Mouse (Mus musculus) heart, embryonic 11.5 days (tissue): Measurements from ENCODE around the gene Tuba4a. TPM values are rescaled to one million over a fixed set of nuclear protein-coding genes. Genes with fewer than 3 reads are reported as not detected.

Source experiments
- ATAC-seq: fragments of 200-750 bp; cut with Nextera tagmentation; replicated peaks from 2 replicates; pipeline ENCODE4 v1.8.0; 2017; ENCODE audit warnings: moderate library complexity; ENCODE audit not compliant: insufficient number of reproducible peaks, low FRiP score, low TSS enrichment
- H3K27ac ChIP-seq: fragments of 300-500 bp; sonication (generic); 2 replicates; pipeline ENCODE4 v1.5.1; 2014; ENCODE audit warnings: mild to moderate bottlenecking, low read depth, low read length
- H3K27me3 ChIP-seq: fragments of 300-500 bp; sonication (generic); 2 replicates; pipeline ENCODE4 v1.6.1; 2014; ENCODE audit warnings: mild to moderate bottlenecking, low read length, mixed read lengths; ENCODE audit not compliant: control insufficient read depth, insufficient read depth
- H3K36me3 ChIP-seq: fragments of 300-500 bp; sonication (generic); 2 replicates; pipeline ENCODE4 v1.6.1; 2014; ENCODE audit warnings: mild to moderate bottlenecking, low read length, moderate library complexity, mixed read lengths; ENCODE audit not compliant: control insufficient read depth, insufficient read depth
- H3K4me1 ChIP-seq: fragments of 300-500 bp; sonication (generic); 2 replicates; pipeline ENCODE4 v1.6.1; 2014; ENCODE audit warnings: low read length; ENCODE audit not compliant: control insufficient read depth, insufficient read depth
- H3K4me2 ChIP-seq: fragments of 300-500 bp; sonication (generic); 2 replicates; pipeline ENCODE4 v1.6.1; 2014; ENCODE audit warnings: mild to moderate bottlenecking, moderate library complexity
- H3K4me3 ChIP-seq: fragments of 300-500 bp; sonication (generic); 2 replicates; pipeline ENCODE4 v1.5.1; 2014; ENCODE audit warnings: low read depth, low read length
- H3K9ac ChIP-seq: fragments of 300-500 bp; sonication (generic); 2 replicates; pipeline ENCODE4 v1.6.1; 2014; ENCODE audit warnings: mild to moderate bottlenecking, low read depth, low read length, moderate library complexity
- H3K9me3 ChIP-seq: fragments of 300-500 bp; sonication (generic); replicated peaks from 2 replicates; pipeline ENCODE4 v1.6.1; 2016; ENCODE audit warnings: low read length; ENCODE audit not compliant: control insufficient read depth
- WGBS: fragments of 180-500 bp; shearing (Covaris S2); extraction: QIAGEN DNeasy Blood & Tissue Kit; methylation state at CpG from one replicate; pipeline ENCODE4 v1.1.7; 2014; ENCODE audit not compliant: insufficient replicate concordance; 5-methylcytosine and 5-hydroxymethylcytosine counted together
- polyA plus RNA-seq: library from polyadenylated mRNA; unstranded; fragments of >200 nt; fragmentation: Nextera tagmentation; extraction: Ambion mirVana; gene quantifications from 2 replicates; pipeline ENCODE4 v1.2.1, GENCODE M21; 2014

The Tuba4a gene
- polyA plus RNA-seq, 1 experiment from 2014 or later: 39.8 TPM

DNA sequence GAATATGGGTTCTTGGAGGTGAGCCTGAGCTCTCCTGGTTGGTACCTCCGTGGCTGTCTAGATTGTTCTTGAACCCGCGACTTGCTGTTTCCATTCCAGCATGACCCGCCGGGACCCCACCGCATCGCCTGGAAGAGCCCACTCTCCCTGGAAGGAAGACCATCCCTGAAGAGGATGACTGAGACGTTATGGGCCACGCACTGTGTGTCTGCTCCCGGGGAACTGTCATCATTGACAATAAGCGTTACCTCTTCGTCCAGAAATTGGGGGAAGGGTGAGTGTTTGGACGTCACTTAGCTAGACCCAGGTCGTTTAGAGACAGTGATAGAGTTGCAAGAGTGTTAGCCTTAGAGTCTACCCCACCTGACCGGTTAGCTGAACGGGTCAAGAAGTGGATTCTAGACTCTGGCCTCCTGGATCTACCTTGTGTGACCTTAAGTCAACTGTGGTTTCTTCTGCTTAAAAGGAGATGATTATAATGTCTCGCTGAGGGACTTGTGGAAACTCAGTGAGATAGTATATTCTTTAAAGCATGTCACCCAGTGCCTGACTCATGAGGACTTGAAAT lies 8.4 kb downstream of the Tuba4a start:
- peaks cover 9% of the 10 kb centered on the region for H3K36me3 ChIP-seq
- no peaks in the 10 kb centered on the region for H3K9me3 ChIP-seq
- H3K4me3 ChIP-seq: peak overlapping the region; percentile 99
- H3K4me2 ChIP-seq: peak overlapping the region; percentile 97
- H3K27me3 ChIP-seq: peaks cover 15% of the 10 kb centered on the region
- ATAC-seq: no peak
- peak overlapping the region; percentile 29; the same call in 1 of the 2 replicates for H3K27ac ChIP-seq
- H3K9ac ChIP-seq: peak overlapping the region; percentile 95
- peaks cover 22% of the 10 kb centered on the region for H3K4me1 ChIP-seq
- WGBS: 11% methylated on average over 17 of the region's 17 CpGs

GRCm38 (mm10) chr1:75210136-75211087 lies 9.3 kb downstream of the Tuba4a start, which contains the start of the genes Glb1l and Stk16:
Gene Glb1l (minus strand): TSS chr1:75210813.
Gene Stk16 (plus strand): TSS chr1:75210838.
- peak; percentile 92 for ATAC-seq
- peak within 1 kb of the TSS; percentile 99 for H3K4me3 ChIP-seq
- 5% methylated on average over 42 of the region's 42 CpGs for WGBS
- H3K36me3 ChIP-seq: peaks cover 5% of the 10 kb centered on the region
- peak within 1 kb of the TSS; percentile 95 for H3K9ac ChIP-seq
- peak within 1 kb of the TSS; percentile 29; the same call in 1 of the 2 replicates for H3K27ac ChIP-seq
- no peaks in the 10 kb centered on the region for H3K9me3 ChIP-seq
- H3K4me1 ChIP-seq: peaks cover 22% of the 10 kb centered on the region
- peak within 1 kb of the TSS; percentile 97 for H3K4me2 ChIP-seq
- peaks cover 11% of the 10 kb centered on the region for H3K27me3 ChIP-seq

- Histone ChIP-seq H3K36me3 (peaks cover 5% of the 10 kb centered on the region), H3K4me2 (peak overlapping the region; percentile 97), H3K9me3 (no peaks in the 10 kb centered on the region), H3K27ac (no peak overlapping the region), H3K27me3 (peaks cover 11% of the 10 kb centered on the region), H3K4me1 (peaks cover 22% of the 10 kb centered on the region), H3K9ac (peak overlapping the region; percentile 70), H3K4me3 (peak overlapping the region; percentile 44)
- no peak for ATAC-seq
- 12% methylated on average over 34 of the region's 34 CpGs for WGBS
Measured at GRCm38 (mm10) chr1:75208967-75209678, 10.5 kb downstream of the Tuba4a start.

GRCm38 (mm10) chr1:75201236-75201635 lies 18.4 kb downstream of the Tuba4a start:
- H3K9me3 ChIP-seq: no peaks in the 10 kb centered on the region
- H3K4me3 ChIP-seq: no peak overlapping the region
- peaks cover 26% of the 10 kb centered on the region for H3K36me3 ChIP-seq
- no peak overlapping the region for H3K4me2 ChIP-seq
- H3K27ac ChIP-seq: no peak overlapping the region
- no peak for ATAC-seq
- H3K9ac ChIP-seq: no peak overlapping the region
- no peaks in the 10 kb centered on the region for H3K27me3 ChIP-seq
- 84% methylated on average over 1 of the region's 1 CpGs for WGBS
- H3K4me1 ChIP-seq: no peaks in the 10 kb centered on the region

GRCm38 (mm10) chr1:75192452-75192851 lies 27.2 kb downstream of the Tuba4a start:
- peak overlapping the region; percentile 90 for H3K27ac ChIP-seq
- no peaks in the 10 kb centered on the region for H3K9me3 ChIP-seq
- 1% methylated on average over 19 of the region's 19 CpGs for WGBS
- no peak for ATAC-seq
- peaks cover 15% of the 10 kb centered on the region for H3K36me3 ChIP-seq
- peak overlapping the region; percentile 74 for H3K9ac ChIP-seq
- H3K4me1 ChIP-seq: peaks cover 12% of the 10 kb centered on the region
- H3K4me3 ChIP-seq: peak overlapping the region; percentile 69
- H3K4me2 ChIP-seq: peak overlapping the region; percentile 69
- H3K27me3 ChIP-seq: no peaks in the 10 kb centered on the region

DNA sequence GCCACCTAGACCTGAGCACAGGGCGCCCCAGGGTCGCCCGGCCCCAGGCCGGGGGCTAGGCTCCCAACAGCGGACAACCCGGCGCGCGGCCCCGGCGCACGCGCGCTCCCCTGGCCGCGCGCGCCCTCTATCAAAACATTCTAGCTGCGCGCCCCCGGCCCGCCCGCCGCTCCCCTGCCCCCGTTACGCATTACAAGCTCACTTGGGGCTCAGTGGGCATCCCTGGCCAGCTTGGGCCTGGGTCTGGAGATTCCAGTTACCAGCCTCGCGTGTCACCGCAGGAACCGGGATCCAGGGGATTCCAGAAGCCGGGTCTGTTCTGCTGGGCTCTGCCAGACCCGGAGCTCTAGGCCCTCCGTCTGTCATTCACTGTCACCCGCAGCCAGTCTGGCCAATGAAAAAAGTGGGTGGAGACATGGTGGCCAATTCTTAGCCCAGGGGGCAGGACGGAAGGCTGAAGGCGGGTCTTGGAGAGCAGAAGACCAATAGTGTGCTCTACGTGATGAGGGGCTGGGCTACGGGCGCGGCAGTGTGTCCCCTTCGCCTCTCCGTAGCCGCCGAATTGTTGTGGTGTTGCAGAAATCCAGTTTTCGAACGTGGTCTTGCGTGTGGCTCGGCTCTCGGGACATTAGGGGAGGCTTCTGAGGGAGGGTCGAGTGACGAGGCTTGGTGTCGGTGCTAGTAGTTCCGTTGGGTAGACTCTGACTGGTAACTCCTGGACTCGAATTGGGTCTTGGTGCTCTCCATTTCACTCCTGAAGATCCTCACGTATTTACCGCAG lies 27.9 kb downstream of the Tuba4a start, which contains the start of the genes Ankzf1 and Atg9a:
TSS of gene Ankzf1 (plus strand) at position 530 of the 781 bp plus-strand sequence.
TSS of gene Atg9a (minus strand) at position 575 of the 781 bp plus-strand sequence.
- H3K4me2 ChIP-seq: peak within 1 kb of the TSS; percentile 86
- H3K4me1 ChIP-seq: peaks cover 12% of the 10 kb centered on the region
- H3K27ac ChIP-seq: peak within 1 kb of the TSS; percentile 90
- peak within 1 kb of the TSS; percentile 86 for H3K9ac ChIP-seq
- ATAC-seq: peak; percentile 98
- peaks cover 10% of the 10 kb centered on the region for H3K36me3 ChIP-seq
- H3K9me3 ChIP-seq: no peaks in the 10 kb centered on the region
- H3K4me3 ChIP-seq: peak within 1 kb of the TSS; percentile 69
- no peaks in the 10 kb centered on the region for H3K27me3 ChIP-seq
- under 1% methylated on average over 56 of the region's 56 CpGs for WGBS

DNA sequence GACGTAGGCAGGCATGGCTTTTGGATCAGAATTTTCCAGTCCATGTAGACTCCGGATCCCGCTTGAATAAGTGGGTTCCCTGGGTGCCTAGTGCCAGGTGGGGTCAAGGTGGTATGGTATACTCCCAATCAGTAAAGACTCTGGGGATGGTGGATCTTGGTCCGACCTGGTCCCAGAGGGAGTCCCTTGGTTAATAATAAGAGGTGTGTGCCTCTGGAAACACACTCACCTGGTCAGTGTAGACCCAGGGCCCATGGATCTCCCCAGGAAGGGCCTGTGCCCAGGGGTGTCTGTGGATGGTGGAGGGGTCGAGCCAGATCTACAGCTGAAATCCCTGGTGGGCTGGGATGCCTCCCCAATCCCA lies 28.4 kb downstream of the Tuba4a start:
- WGBS: 43% methylated on average over 5 of the region's 5 CpGs
- ATAC-seq: peak; percentile 7
- Histone ChIP-seq H3K36me3 (peaks cover 10% of the 10 kb centered on the region), H3K9me3 (no peaks in the 10 kb centered on the region), H3K4me2 (peak overlapping the region; percentile 86), H3K4me1 (peaks cover 12% of the 10 kb centered on the region), H3K27me3 (no peaks in the 10 kb centered on the region), H3K27ac (peak overlapping the region; percentile 90), H3K4me3 (peak overlapping the region; percentile 69), H3K9ac (peak overlapping the region; percentile 86)
